Mouse (Mus musculus) myocyte (in vitro differentiated cells): ENCODE measurements around the gene Mettl4.

ENCODE experiments used
- E2F4 ChIP-seq: IDR thresholded peaks from one replicate; pipeline ENCODE4 v1.6.1; 2011; ENCODE audit warnings: mild to moderate bottlenecking, control low read depth, moderate library complexity; ENCODE audit not compliant: insufficient read depth
- MAX ChIP-seq: IDR thresholded peaks from one replicate; pipeline ENCODE4 v1.6.1; 2011; ENCODE audit warnings: low read depth, mild to moderate bottlenecking, control low read depth
- POLR2A ChIP-seq: IDR thresholded peaks from one replicate; pipeline ENCODE4 v1.6.1; 2011; ENCODE audit warnings: low read depth, mild to moderate bottlenecking, control low read depth, moderate library complexity; ENCODE audit not compliant: insufficient read length
- POLR2AphosphoS2 ChIP-seq: IDR thresholded peaks from one replicate; pipeline ENCODE4 v1.6.1; 2011; ENCODE audit warnings: low read depth, control low read depth; ENCODE audit not compliant: insufficient read length
- REST ChIP-seq: IDR thresholded peaks from one replicate; pipeline ENCODE4 v1.6.1; 2011; ENCODE audit warnings: mild to moderate bottlenecking, control low read depth, moderate library complexity; ENCODE audit not compliant: insufficient read depth, insufficient read length
- TCF12 ChIP-seq: IDR thresholded peaks from one replicate; pipeline ENCODE4 v1.6.1; 2011; ENCODE audit warnings: mild to moderate bottlenecking, control low read depth; ENCODE audit not compliant: poor library complexity, insufficient read depth, severe bottlenecking
- USF1 ChIP-seq: IDR thresholded peaks from one replicate; pipeline ENCODE4 v1.6.1; 2011; ENCODE audit warnings: low read depth, mild to moderate bottlenecking, control low read depth, moderate library complexity

GRCm38 (mm10) chr17:94726750-94727149 is 23.1 kb downstream of the Mettl4 start:
- TF ChIP-seq REST: no peak
- no peak for TF ChIP-seq TCF12
- no peak for TF ChIP-seq E2F4
- no peak for TF ChIP-seq POLR2AphosphoS2
- no peak for TF ChIP-seq POLR2A
- no peak for TF ChIP-seq MAX
- TF ChIP-seq USF1: no peak
